Mouse (Mus musculus): ENCODE measurements at regions not wholly inside any gene's neighbourhood (a gene's known extent, or its start where the extent isn't known, plus 50 kb on each side); places are given as distances from the start of the nearest gene placed in this dataset.

GRCm38 (mm10) chr12:107231629-107232028, 256.8 kb upstream of the 3110018I06Rik start:
- TF ChIP-seq GATA1 (IDR thresholded peaks at IDR 0.05; ENCODE audit: low read length) (no peak), TAL1 (IDR thresholded peaks at IDR 0.05; ENCODE audit: low read length) (no peak)
